Mouse (Mus musculus) CD4-positive, CD25-positive, alpha-beta regulatory T cell, adult 9 weeks (primary cell): ENCODE measurements around the gene Gm6465. TPM values are rescaled to one million over a fixed set of nuclear protein-coding genes. Genes with fewer than 3 reads are reported as not detected.

Experiments
- polyA plus RNA-seq: library from polyadenylated mRNA; unstranded; fragments of 100-300 nt; shearing (Covaris generic); gene quantifications from one replicate; pipeline ENCODE4 v1.2.1, GENCODE M21; 2017

The Gm6465 gene
- not detected for polyA plus RNA-seq

GRCm38 (mm10) chr5:11845239-11845638 lies at the start of gene Gm6465:
Gm6465 (plus strand) TSS chr5:11845539.

Other genes starting within 250 kb of the Gm6465 start
- not detected for gene Gm8922, start 163.6 kb upstream of the Gm6465 start, polyA plus RNA-seq
- gene Gm8926, start 75.0 kb upstream of the Gm6465 start, polyA plus RNA-seq = not detected
- not detected for gene 4933402N22Rik, start 72.5 kb downstream of the Gm6465 start, polyA plus RNA-seq